ENCODE assay signal across 19 mouse cellular contexts in genomic region chr1:90272411-90272810, GRCm38 (mm10).
DNase-seq lines count a peak whose midpoint lies in the region; ATAC-seq and TF ChIP-seq lines count a peak whose summit lies in the region.
"Had no signal": no experiment of that assay in that cellular context is flagged by ENCODE, and none has a peak within 500 bp of the region (broad histone marks: within the 10 kb centered on the region; RNA-seq: fewer than 3 reads in every experiment).

No protein-coding gene starts in this region.

- no peaks in the 10 kb centered on the region for H3K36me3 ChIP-seq in intestine, postnatal 0 days (ENCODE audit: control insufficient read depth, insufficient read depth)
- no peaks in the 10 kb centered on the region for H3K36me3 ChIP-seq in intestine, embryonic 15.5 days
- H3K36me3 ChIP-seq in ES-Bruce4 (ENCODE audit: control insufficient read depth, insufficient read depth, low read length, poor library complexity, severe bottlenecking): no peaks in the 10 kb centered on the region
- H3K36me3 ChIP-seq: G1E; stomach, embryonic 15.5 days had no signal

- no peak for DNase-seq in lung, adult 2 months
- DNase-seq in lung, postnatal 25 days (ENCODE audit: low spot score): no peak
- DNase-seq in urinary bladder, postnatal 4 days (ENCODE audit: low spot score in 2 of 2): no peak
- no peak for DNase-seq in urinary bladder, adult 18-20 months (ENCODE audit: low spot score in 2 of 2)
- DNase-seq: adrenal gland, postnatal 10 days; B cell, adult 2 months; cerebellum, adult 8-10 months; embryo, embryonic 11 days; gastrocnemius, postnatal 36 days; heart, postnatal 36 days; retina, postnatal 1 day; thymus, postnatal 4 days had no signal

- no peak overlapping the region for H3K4me2 ChIP-seq in intestine, postnatal 0 days (replicated peaks; ENCODE audit: low read depth)
- no peak overlapping the region for H3K4me2 ChIP-seq in intestine, embryonic 15.5 days (replicated peaks)
- H3K4me2 ChIP-seq: heart, embryonic 11.5 days; stomach, embryonic 15.5 days had no signal

- no peak overlapping the region for H3K27ac ChIP-seq in intestine, postnatal 0 days (ENCODE audit: low read depth, low read length)
- H3K27ac ChIP-seq in intestine, embryonic 15.5 days: no peak overlapping the region
- no peak overlapping the region for H3K27ac ChIP-seq in ES-Bruce4 (ENCODE audit: insufficient read depth, low read length)
- no peak overlapping the region for H3K27ac ChIP-seq in embryonic fibroblast, embryonic 13.5 days (ENCODE audit: insufficient read depth, low read length)
- H3K27ac ChIP-seq: stomach, embryonic 15.5 days had no signal

- TF ChIP-seq POLR2A in lung, adult 2 months (IDR thresholded peaks at IDR 0.05; ENCODE audit: borderline replicate concordance, extremely low read depth, low read depth, low read length): no peak
- TF ChIP-seq POLR2A in ES-Bruce4 (IDR thresholded peaks at IDR 0.05; ENCODE audit: insufficient read depth, low read length): no peak
- TF ChIP-seq POLR2A in embryonic fibroblast, embryonic 13.5 days (IDR thresholded peaks at IDR 0.05; ENCODE audit: low read depth, low read length): no peak

- H3K4me3 ChIP-seq in intestine, postnatal 0 days (ENCODE audit: low read depth, low read length): no peak overlapping the region
- no peak overlapping the region for H3K4me3 ChIP-seq in intestine, embryonic 15.5 days (replicated peaks)
- no peak overlapping the region for H3K4me3 ChIP-seq in lung, adult 2 months (replicated peaks; ENCODE audit: extremely low read depth, low read depth, low read length)
- H3K4me3 ChIP-seq in ES-Bruce4 (ENCODE audit: low read depth, low read length): no peak overlapping the region
- H3K4me3 ChIP-seq in embryonic fibroblast, embryonic 13.5 days (ENCODE audit: insufficient read depth, low read length): no peak overlapping the region
- H3K4me3 ChIP-seq: stomach, embryonic 15.5 days had no signal

- TF ChIP-seq CTCF in intestine, postnatal 0 days (IDR thresholded peaks at IDR 0.05; ENCODE audit: low read depth): peak; percentile 39
- TF ChIP-seq CTCF in lung, adult 2 months (IDR thresholded peaks at IDR 0.05; ENCODE audit: insufficient read depth, low read length): 0 out of 2 replicates have a peak, but pooled peaks have one; percentile 14
- peak; percentile 50 for TF ChIP-seq CTCF in ES-Bruce4 (IDR thresholded peaks at IDR 0.05; ENCODE audit: low read depth, low read length)
- TF ChIP-seq CTCF in embryonic fibroblast, embryonic 13.5 days (IDR thresholded peaks at IDR 0.05; ENCODE audit: borderline replicate concordance, insufficient read depth, low read length): peak; percentile 34; the same call in 1 of the 2 replicates

- ATAC-seq in intestine, postnatal 0 days: no peak
- no peak for ATAC-seq in intestine, embryonic 15.5 days

- no peaks in the 10 kb centered on the region for H3K4me1 ChIP-seq in intestine, postnatal 0 days (replicated peaks; ENCODE audit: control insufficient read depth, insufficient read depth, low read length)
- H3K4me1 ChIP-seq in intestine, embryonic 15.5 days (replicated peaks): no peaks in the 10 kb centered on the region
- H3K4me1 ChIP-seq in lung, adult 2 months (ENCODE audit: control insufficient read depth, insufficient read depth, low read length): peaks cover 6% of the 10 kb centered on the region; the same call in 1 of the 2 replicates
- H3K4me1 ChIP-seq in ES-Bruce4 (ENCODE audit: control insufficient read depth, insufficient read depth, low read length): peaks cover 4% of the 10 kb centered on the region
- peaks cover 5% of the 10 kb centered on the region; the same call in 1 of the 2 replicates for H3K4me1 ChIP-seq in embryonic fibroblast, embryonic 13.5 days (ENCODE audit: control insufficient read depth, insufficient read depth, low read length)
- H3K4me1 ChIP-seq: stomach, embryonic 15.5 days had no signal

- H3K9ac ChIP-seq in intestine, postnatal 0 days (ENCODE audit: low read depth, low read length): no peak overlapping the region
- no peak overlapping the region for H3K9ac ChIP-seq in intestine, embryonic 15.5 days
- H3K9ac ChIP-seq in ES-Bruce4 (ENCODE audit: low read depth, poor library complexity, severe bottlenecking): no peak overlapping the region
- H3K9ac ChIP-seq: stomach, embryonic 15.5 days had no signal

- H3K27me3 ChIP-seq in intestine, postnatal 0 days (replicated peaks; ENCODE audit: control insufficient read depth, insufficient read depth, low read length): no peaks in the 10 kb centered on the region
- H3K27me3 ChIP-seq in intestine, embryonic 15.5 days (replicated peaks): 0 out of 2 replicates have a peak, but pooled peaks cover 5% of the 10 kb centered on the region
- no peaks in the 10 kb centered on the region for H3K27me3 ChIP-seq in ES-Bruce4 (ENCODE audit: control insufficient read depth, insufficient read depth, low read length, poor library complexity, severe bottlenecking)
- H3K27me3 ChIP-seq: stomach, embryonic 15.5 days had no signal

- no peaks in the 10 kb centered on the region for H3K9me3 ChIP-seq in intestine, postnatal 0 days (ENCODE audit: control insufficient read depth)
- no peaks in the 10 kb centered on the region for H3K9me3 ChIP-seq in intestine, embryonic 15.5 days
- H3K9me3 ChIP-seq in ES-Bruce4 (replicated peaks; ENCODE audit: control insufficient read depth, insufficient read depth, low read length, poor library complexity, severe bottlenecking): no peaks in the 10 kb centered on the region
- H3K9me3 ChIP-seq: stomach, embryonic 15.5 days had no signal

- WGBS in intestine, postnatal 0 days: 94% methylated on average over 5 of the region's 5 CpGs
- WGBS in intestine, embryonic 15.5 days: 95% methylated on average over 5 of the region's 5 CpGs
- 96% methylated on average over 5 of the region's 5 CpGs for WGBS in lung, adult 2 months

- TF ChIP-seq EP300 in ES-Bruce4 (IDR thresholded peaks at IDR 0.05; ENCODE audit: insufficient read depth, low read depth, low read length): no peak
